Mouse (Mus musculus): ENCODE results near the gene Syn1. TPM values are rescaled to one million over a fixed set of nuclear protein-coding genes. Genes with fewer than 3 reads are reported as not detected.

Gene Syn1
- polyA plus RNA-seq, 1 experiment from 2014 or later, result 0.16 TPM

DNA sequence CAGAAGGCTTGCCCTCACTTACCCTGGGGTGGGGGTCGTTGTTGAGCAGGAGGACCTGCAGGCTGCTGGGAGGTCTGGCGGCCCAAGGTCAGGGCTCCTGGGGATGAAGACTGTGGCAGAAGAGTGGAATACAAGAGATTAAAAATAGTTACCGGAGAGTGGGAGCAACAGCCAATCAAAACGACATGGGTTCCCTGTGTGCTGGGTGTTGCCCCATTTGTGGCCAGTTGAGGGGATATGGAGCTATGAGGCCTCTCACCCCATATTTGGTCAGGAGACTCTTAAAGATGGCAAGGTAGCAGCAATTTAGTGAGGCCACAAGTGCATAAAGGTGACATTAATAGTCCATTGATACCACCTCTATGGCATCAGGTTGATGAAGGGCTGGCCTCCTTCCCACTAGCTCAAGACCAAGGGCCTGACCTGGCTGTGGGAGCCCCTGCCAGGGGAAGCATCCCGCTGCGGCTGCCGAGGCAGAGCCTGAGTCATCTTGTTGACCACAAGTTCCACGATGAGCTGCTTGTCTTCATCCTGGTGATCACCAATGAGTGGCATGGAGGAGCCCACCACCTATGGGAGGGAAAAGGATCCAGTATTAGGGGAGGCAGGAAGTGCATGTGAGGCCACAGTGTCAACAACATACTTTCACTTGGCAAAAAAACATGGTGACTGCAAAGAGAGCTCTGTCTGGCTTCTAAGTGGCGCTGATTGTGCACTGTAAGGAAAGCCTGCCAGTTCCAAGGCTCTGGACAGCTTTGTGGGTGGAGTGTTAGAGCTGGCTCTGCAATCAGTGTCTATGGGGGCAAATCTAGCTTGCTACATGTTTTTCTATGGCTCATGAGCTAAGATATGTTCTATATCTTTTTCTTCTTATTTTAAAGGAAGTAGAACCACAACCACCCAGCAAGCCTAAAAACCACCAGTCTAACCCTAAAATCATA, 57.4 kb downstream of the Syn1 start:
- Histone ChIP-seq H3K27me3 (ENCODE audit: insufficient read depth, low read length) (no peaks in the 10 kb centered on the region), H3K4me3 (replicated peaks; ENCODE audit: low read depth, low read length) (no peak overlapping the region), H3K4me2 (ENCODE audit: low read length) (no peak overlapping the region), H3K36me3 (ENCODE audit: insufficient read depth, low read length) (no peaks in the 10 kb centered on the region), H3K9me3 (replicated peaks; ENCODE audit: low read length) (no peaks in the 10 kb centered on the region), H3K27ac (no peak overlapping the region), H3K4me1 (replicated peaks; ENCODE audit: insufficient read depth, low read length) (no peaks in the 10 kb centered on the region), H3K9ac (ENCODE audit: low read depth, low read length) (no peak overlapping the region)
- WGBS, result 78% methylated on average over 9 of the region's 9 CpGs
- no peak for ATAC-seq (replicated peaks; ENCODE audit: low FRiP score, low read depth)
- no peak for TF ChIP-seq CTCF (IDR thresholded peaks at IDR 0.05; ENCODE audit: low read depth)
- no peak for DNase-seq (ENCODE audit: low spot score)

- WGBS, result 38% methylated on average over 28 of the region's 29 CpGs
- H3K4me2 ChIP-seq (ENCODE audit: low read length), result no peak overlapping the region
- ATAC-seq (replicated peaks; ENCODE audit: low FRiP score, low read depth), result peak; percentile 44
Observed at GRCm38 (mm10) chrX:20862105-20863065, 58.4 kb downstream of the Syn1 start.

GRCm38 (mm10) chrX:20861453-20862104, 59.2 kb downstream of the Syn1 start:
- DNase-seq (ENCODE audit: low spot score), result no peak
- Histone ChIP-seq H3K36me3 (ENCODE audit: insufficient read depth, low read length) (no peaks in the 10 kb centered on the region), H3K4me2 (ENCODE audit: low read length) (no peak overlapping the region), H3K9ac (ENCODE audit: low read depth, low read length) (no peak overlapping the region), H3K4me3 (replicated peaks; ENCODE audit: low read depth, low read length) (no peak overlapping the region), H3K27ac (no peak overlapping the region), H3K4me1 (replicated peaks; ENCODE audit: insufficient read depth, low read length) (no peaks in the 10 kb centered on the region), H3K27me3 (ENCODE audit: insufficient read depth, low read length) (no peaks in the 10 kb centered on the region), H3K9me3 (replicated peaks; ENCODE audit: low read length) (no peaks in the 10 kb centered on the region)
- no peak for TF ChIP-seq CTCF (IDR thresholded peaks at IDR 0.05; ENCODE audit: low read depth)
- WGBS, result 45% methylated on average over 5 of the region's 5 CpGs
- ATAC-seq (replicated peaks; ENCODE audit: low FRiP score, low read depth), result peak; percentile 51

More at GRCm38 (mm10) chrX:20862105-20863065, 58.4 kb downstream of the Syn1 start:
- no peak overlapping the region for H3K27ac ChIP-seq
- no peak for TF ChIP-seq CTCF (IDR thresholded peaks at IDR 0.05; ENCODE audit: low read depth)
- DNase-seq (ENCODE audit: low spot score), result no peak
- no peak overlapping the region for H3K9ac ChIP-seq (ENCODE audit: low read depth, low read length)
- H3K4me1 ChIP-seq (replicated peaks; ENCODE audit: insufficient read depth, low read length), result no peaks in the 10 kb centered on the region
- H3K27me3 ChIP-seq (ENCODE audit: insufficient read depth, low read length), result no peaks in the 10 kb centered on the region
- no peaks in the 10 kb centered on the region for H3K36me3 ChIP-seq (ENCODE audit: insufficient read depth, low read length)
- H3K4me3 ChIP-seq (replicated peaks; ENCODE audit: low read depth, low read length), result no peak overlapping the region
- H3K9me3 ChIP-seq (replicated peaks; ENCODE audit: low read length), result no peaks in the 10 kb centered on the region

- Histone ChIP-seq H3K9ac (ENCODE audit: low read depth, low read length) (no peak overlapping the region), H3K9me3 (replicated peaks; ENCODE audit: low read length) (no peaks in the 10 kb centered on the region), H3K4me2 (ENCODE audit: low read length) (no peak overlapping the region), H3K4me3 (replicated peaks; ENCODE audit: low read depth, low read length) (no peak overlapping the region), H3K36me3 (ENCODE audit: insufficient read depth, low read length) (peaks cover 10% of the 10 kb centered on the region; the same call in 1 of the 2 replicates), H3K27ac (no peak overlapping the region), H3K4me1 (replicated peaks; ENCODE audit: insufficient read depth, low read length) (no peaks in the 10 kb centered on the region), H3K27me3 (ENCODE audit: insufficient read depth, low read length) (no peaks in the 10 kb centered on the region)
- no peak for ATAC-seq (replicated peaks; ENCODE audit: low FRiP score, low read depth)
- no peak for TF ChIP-seq CTCF (IDR thresholded peaks at IDR 0.05; ENCODE audit: low read depth)
- DNase-seq (ENCODE audit: low spot score), result no peak
- 91% methylated on average over 7 of the region's 7 CpGs for WGBS
Observed at GRCm38 (mm10) chrX:20853794-20854193, 67.0 kb downstream of the Syn1 start.

DNA sequence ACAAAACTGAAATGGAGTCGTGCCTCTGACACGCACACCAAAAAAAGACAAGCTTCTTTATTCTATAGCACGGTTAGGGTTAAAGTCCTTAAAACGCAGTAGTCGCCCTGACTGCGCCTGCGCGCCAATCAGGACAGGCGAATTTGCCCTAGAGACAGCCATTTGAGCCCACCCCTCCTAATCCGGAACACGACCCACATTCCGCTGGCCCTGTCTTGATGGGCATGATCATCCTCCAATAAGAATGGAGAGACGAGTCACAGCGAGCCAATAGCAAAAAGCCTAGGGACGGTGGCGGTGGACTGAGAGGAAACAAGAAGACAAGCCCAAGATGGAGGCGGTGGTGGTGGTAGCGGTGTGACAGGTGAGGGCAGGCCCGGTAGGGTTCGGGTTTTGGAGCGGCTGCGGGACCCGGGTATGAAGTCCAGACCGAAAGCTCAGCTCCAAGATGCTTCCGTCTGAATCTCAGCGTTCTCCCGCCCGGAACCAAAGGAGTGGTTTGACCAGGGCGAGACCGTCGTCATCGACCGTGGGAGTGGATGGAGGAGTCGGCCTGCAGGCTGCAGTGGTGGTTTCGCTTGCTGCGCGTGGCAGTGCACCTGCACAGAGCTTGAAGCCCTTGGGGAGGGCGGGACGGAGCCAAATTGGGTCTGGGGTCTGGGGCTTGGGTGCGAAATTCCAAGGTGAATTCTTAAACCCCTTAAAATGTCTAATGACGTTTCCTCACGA, 72.4 kb downstream of the Syn1 start:
- H3K27ac ChIP-seq, result peak overlapping the region; percentile 68
- ATAC-seq (replicated peaks; ENCODE audit: low FRiP score, low read depth) (peak; percentile 98), DNase-seq (ENCODE audit: low spot score) (peak; percentile 94)
- H3K27me3 ChIP-seq (ENCODE audit: insufficient read depth, low read length), result no peaks in the 10 kb centered on the region
- peak overlapping the region; percentile 53 for H3K4me3 ChIP-seq (replicated peaks; ENCODE audit: low read depth, low read length)
- H3K9ac ChIP-seq (ENCODE audit: low read depth, low read length), result peak overlapping the region; percentile 72
- H3K4me1 ChIP-seq (replicated peaks; ENCODE audit: insufficient read depth, low read length), result no peaks in the 10 kb centered on the region
- no peak for TF ChIP-seq CTCF (IDR thresholded peaks at IDR 0.05; ENCODE audit: low read depth)
- H3K36me3 ChIP-seq (ENCODE audit: insufficient read depth, low read length), result peaks cover 8% of the 10 kb centered on the region; the same call in 1 of the 2 replicates
- no peaks in the 10 kb centered on the region for H3K9me3 ChIP-seq (replicated peaks; ENCODE audit: low read length)
- 27% methylated on average over 42 of the region's 42 CpGs for WGBS
- H3K4me2 ChIP-seq (ENCODE audit: low read length), result peak overlapping the region; percentile 56

All from kidney, postnatal 0 days (tissue).